Mouse (Mus musculus) CH12.LX (cell line): ENCODE results near the gene Cops7a.

Source experiments
- CTCF ChIP-seq, 2 experiments: IDR thresholded peaks in 1 of 2; conservative IDR thresholded peaks in 1 of 2; 2 replicates each; pipeline ENCODE4 v1.5.1; 2011 to 2012; ENCODE audit warnings: low read depth in 2 of 2, low read length in 2 of 2, improper control_type of control experiment in 1 of 2, inconsistent platforms in 1 of 2, mild to moderate bottlenecking in 1 of 2, moderate library complexity in 1 of 2
- EP300 ChIP-seq: IDR thresholded peaks from 2 replicates; pipeline ENCODE4 v1.6.1; 2011; ENCODE audit warnings: low read length, improper control_type of control experiment
- GABPA ChIP-seq: IDR thresholded peaks from 2 replicates; pipeline ENCODE4 v1.6.1; 2012; ENCODE audit warnings: low read depth, low read length, improper control_type of control experiment, inconsistent platforms; ENCODE audit not compliant: insufficient replicate concordance
- JUND ChIP-seq: conservative IDR thresholded peaks from 2 replicates; pipeline ENCODE4 v1.6.1; 2011; ENCODE audit warnings: low read depth, low read length, improper control_type of control experiment
- MAX ChIP-seq: IDR thresholded peaks from 2 replicates; pipeline ENCODE4 v1.6.1; 2011; ENCODE audit warnings: low read length, improper control_type of control experiment
- MYC ChIP-seq: IDR thresholded peaks from 2 replicates; pipeline ENCODE4 v1.6.1; 2011; ENCODE audit warnings: low read depth, mild to moderate bottlenecking, improper control_type of control experiment, low read length
- NRF1 ChIP-seq: IDR thresholded peaks from 2 replicates; pipeline ENCODE4 v1.6.1; 2014; ENCODE audit warnings: low read depth, mild to moderate bottlenecking, inconsistent platforms, low read length, improper control_type of control experiment, moderate library complexity
- POLR2A ChIP-seq: IDR thresholded peaks from 2 replicates; pipeline ENCODE4 v1.6.1; 2011; ENCODE audit warnings: low read depth, mild to moderate bottlenecking, improper control_type of control experiment, low read length
- POLR2AphosphoS2 ChIP-seq: IDR thresholded peaks from 2 replicates; pipeline ENCODE4 v1.6.1; 2011; ENCODE audit warnings: low read depth, low read length, improper control_type of control experiment
- SMC3 ChIP-seq: IDR thresholded peaks from 2 replicates; pipeline ENCODE4 v1.6.1; 2011; ENCODE audit warnings: low read depth, low read length, improper control_type of control experiment
- UBTF ChIP-seq: IDR thresholded peaks from 2 replicates; pipeline ENCODE4 v1.6.1; 2012; ENCODE audit warnings: low read depth, mild to moderate bottlenecking, inconsistent platforms, low read length, improper control_type of control experiment, moderate library complexity
- USF1 ChIP-seq: IDR thresholded peaks from 2 replicates; pipeline ENCODE4 v1.6.1; 2014; ENCODE audit warnings: low read depth, mild to moderate bottlenecking, inconsistent platforms, low read length, improper control_type of control experiment
- ZKSCAN1 ChIP-seq: IDR thresholded peaks from 2 replicates; pipeline ENCODE4 v1.6.1; 2012; ENCODE audit warnings: low read depth, inconsistent platforms, low read length, improper control_type of control experiment, borderline replicate concordance

- TF ChIP-seq GABPA (no peak), USF1 (no peak), SMC3 (no peak), POLR2A (no peak), MYC (no peak), JUND (no peak), POLR2AphosphoS2 (no peak), EP300 (no peak), MAX (no peak), CTCF (conservative IDR thresholded peaks at IDR 0.05 in 1 of 2, IDR thresholded peaks at IDR 0.05 in 1 of 2; ENCODE audit: low read depth in 2 of 2, low read length in 2 of 2) (no peak), UBTF (no peak), ZKSCAN1 (no peak), NRF1 (no peak)
These were observed 29.9 kb upstream of the Cops7a start for GRCm38 (mm10) chr6:124995246-124995645.
